Mouse (Mus musculus): Measurements from ENCODE around the gene Fermt3. TPM values are rescaled to one million over a fixed set of nuclear protein-coding genes. Genes with fewer than 3 reads are reported as not detected.
A peak's percentile ranks its signal among the peaks of the same experiment; 100 is the strongest.

Gene Fermt3
- polyA plus RNA-seq, 1 experiment from 2014 or later = 4.0 TPM

DNA sequence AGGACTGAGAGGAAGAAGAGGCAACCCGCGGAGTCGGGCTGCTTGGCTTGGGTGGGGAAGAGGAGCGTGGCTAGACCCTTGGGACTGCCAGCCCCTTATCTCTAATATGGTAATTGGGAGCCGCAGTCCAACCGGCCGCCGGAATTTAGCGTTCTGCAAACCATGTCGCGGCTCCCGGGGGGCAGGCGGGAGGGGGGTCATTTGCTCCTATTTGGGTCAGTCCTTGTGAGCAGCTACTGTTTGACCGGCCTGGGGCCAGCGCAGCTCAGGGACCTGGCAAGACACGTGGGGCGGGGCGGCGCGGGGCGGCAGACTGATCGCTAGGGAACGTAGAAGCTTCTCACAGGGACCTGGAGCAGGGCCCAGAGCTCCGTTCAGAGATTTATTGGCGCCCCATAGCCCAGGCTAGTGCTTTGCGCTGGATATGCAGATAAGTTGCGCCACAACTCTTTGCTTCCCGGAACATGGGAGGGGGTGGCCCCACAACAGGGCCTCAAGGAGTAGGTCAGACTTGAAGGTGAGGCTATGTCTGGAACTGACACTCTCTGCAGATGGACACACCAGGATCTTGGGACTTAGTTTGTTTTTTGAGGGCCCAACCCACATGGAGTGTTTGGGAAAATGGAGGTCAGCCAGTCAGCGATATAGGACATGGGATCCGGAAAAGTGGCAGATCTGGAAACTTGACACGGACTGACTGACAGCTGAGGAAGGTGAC lies 67.1 kb downstream of the Fermt3 start:
- H3K27ac ChIP-seq (ENCODE audit: low read depth, low read length) = peak overlapping the region; percentile 96
- H3K4me1 ChIP-seq (ENCODE audit: control insufficient read depth, insufficient read depth, low read depth, low read length) = peaks cover 19% of the 10 kb centered on the region
- H3K9me3 ChIP-seq (ENCODE audit: control insufficient read depth, low read length) = no peaks in the 10 kb centered on the region
- peak overlapping the region; percentile 61 for H3K4me3 ChIP-seq (ENCODE audit: low read length)
- H3K36me3 ChIP-seq (ENCODE audit: control insufficient read depth, insufficient read depth, low read length) = peaks cover 6% of the 10 kb centered on the region
- H3K9ac ChIP-seq (ENCODE audit: low read depth, low read length) = peak overlapping the region; percentile 77
- no peaks in the 10 kb centered on the region for H3K27me3 ChIP-seq (replicated peaks; ENCODE audit: control insufficient read depth, insufficient read depth, low read length)
- H3K4me2 ChIP-seq (ENCODE audit: low read length) = peak overlapping the region; percentile 98
- ATAC-seq = peak; percentile 27
- WGBS = 3% methylated on average over 31 of the region's 31 CpGs

- Histone ChIP-seq H3K4me3 (ENCODE audit: low read length) (peak overlapping the region; percentile 61), H3K9me3 (ENCODE audit: control insufficient read depth, low read length) (no peaks in the 10 kb centered on the region), H3K9ac (ENCODE audit: low read depth, low read length) (peak overlapping the region; percentile 81), H3K4me2 (ENCODE audit: low read length) (peak overlapping the region; percentile 98), H3K27me3 (replicated peaks; ENCODE audit: control insufficient read depth, insufficient read depth, low read length) (no peaks in the 10 kb centered on the region), H3K4me1 (ENCODE audit: control insufficient read depth, insufficient read depth, low read depth, low read length) (peaks cover 19% of the 10 kb centered on the region), H3K27ac (ENCODE audit: low read depth, low read length) (peak overlapping the region; percentile 96), H3K36me3 (ENCODE audit: control insufficient read depth, insufficient read depth, low read length) (peaks cover 6% of the 10 kb centered on the region)
- peak; percentile 88 for ATAC-seq
- WGBS = under 1% methylated on average over 35 of the region's 35 CpGs
These were observed 67.8 kb downstream of the Fermt3 start for GRCm38 (mm10) chr19:6951381-6951968.

DNA sequence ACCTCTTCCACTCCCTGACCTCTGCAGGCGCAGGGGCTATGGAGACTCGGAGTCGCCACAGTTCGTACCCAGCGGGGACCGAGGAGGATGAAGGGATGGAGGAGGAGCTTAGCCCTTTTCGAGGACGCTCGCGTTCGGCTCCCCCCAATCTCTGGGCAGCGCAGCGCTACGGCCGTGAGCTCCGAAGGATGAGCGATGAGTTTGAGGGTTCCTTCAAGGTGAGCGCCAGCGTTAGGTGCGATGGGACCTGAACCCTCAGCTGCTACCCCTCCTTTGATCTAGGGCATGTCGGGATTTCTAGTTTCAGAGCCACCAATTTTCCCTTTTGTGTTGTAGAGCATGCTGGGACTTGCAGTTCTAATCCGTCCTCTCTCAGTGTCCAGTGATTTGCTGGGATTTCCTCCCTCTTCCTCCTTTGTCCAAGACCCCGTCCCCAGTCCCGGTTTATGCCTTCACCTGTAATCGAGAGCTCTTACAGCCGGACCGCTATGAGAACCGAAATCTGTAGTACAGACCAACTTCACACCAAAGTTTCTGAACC lies 68.6 kb downstream of the Fermt3 start:
- peak; percentile 40 for ATAC-seq
- Histone ChIP-seq H3K27me3 (replicated peaks; ENCODE audit: control insufficient read depth, insufficient read depth, low read length) (no peaks in the 10 kb centered on the region), H3K4me2 (ENCODE audit: low read length) (peak overlapping the region; percentile 98), H3K36me3 (ENCODE audit: control insufficient read depth, insufficient read depth, low read length) (peaks cover 4% of the 10 kb centered on the region; the same call in 1 of the 2 replicates), H3K27ac (ENCODE audit: low read depth, low read length) (peak overlapping the region; percentile 96), H3K4me1 (ENCODE audit: control insufficient read depth, insufficient read depth, low read depth, low read length) (peaks cover 19% of the 10 kb centered on the region), H3K4me3 (ENCODE audit: low read length) (peak overlapping the region; percentile 61), H3K9me3 (ENCODE audit: control insufficient read depth, low read length) (no peaks in the 10 kb centered on the region), H3K9ac (ENCODE audit: low read depth, low read length) (peak overlapping the region; percentile 81)
- 0% methylated on average over 28 of the region's 28 CpGs for WGBS

DNA sequence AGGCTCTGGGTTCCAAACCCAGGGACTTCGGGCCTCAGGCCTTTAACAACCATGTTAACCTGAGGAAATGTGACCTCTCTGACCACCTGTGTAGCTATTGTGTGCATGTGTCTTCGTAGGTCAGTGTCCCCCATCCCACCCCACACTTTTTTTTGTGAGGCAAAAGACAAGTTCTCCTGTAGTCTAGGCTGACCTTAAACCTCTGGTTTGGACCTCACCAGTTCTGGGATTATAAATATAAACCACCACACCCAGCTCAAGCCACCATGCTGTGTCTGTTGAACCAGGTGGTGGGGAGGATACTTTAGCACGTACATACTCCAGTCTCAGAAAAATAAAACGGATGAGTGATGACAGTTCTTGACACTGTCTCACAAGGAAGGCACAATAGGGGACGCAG lies 69.3 kb downstream of the Fermt3 start:
- Histone ChIP-seq H3K27ac (ENCODE audit: low read depth, low read length) (peak overlapping the region; percentile 96), H3K36me3 (ENCODE audit: control insufficient read depth, insufficient read depth, low read length) (no peaks in the 10 kb centered on the region; the same call in 1 of the 2 replicates), H3K4me2 (ENCODE audit: low read length) (peak overlapping the region; percentile 98), H3K9ac (ENCODE audit: low read depth, low read length) (peak overlapping the region; percentile 81), H3K9me3 (ENCODE audit: control insufficient read depth, low read length) (no peaks in the 10 kb centered on the region), H3K4me1 (ENCODE audit: control insufficient read depth, insufficient read depth, low read depth, low read length) (peaks cover 19% of the 10 kb centered on the region), H3K4me3 (ENCODE audit: low read length) (peak overlapping the region; percentile 61), H3K27me3 (replicated peaks; ENCODE audit: control insufficient read depth, insufficient read depth, low read length) (no peaks in the 10 kb centered on the region)
- WGBS = 37% methylated on average over 5 of the region's 5 CpGs
- no peak for ATAC-seq

DNA sequence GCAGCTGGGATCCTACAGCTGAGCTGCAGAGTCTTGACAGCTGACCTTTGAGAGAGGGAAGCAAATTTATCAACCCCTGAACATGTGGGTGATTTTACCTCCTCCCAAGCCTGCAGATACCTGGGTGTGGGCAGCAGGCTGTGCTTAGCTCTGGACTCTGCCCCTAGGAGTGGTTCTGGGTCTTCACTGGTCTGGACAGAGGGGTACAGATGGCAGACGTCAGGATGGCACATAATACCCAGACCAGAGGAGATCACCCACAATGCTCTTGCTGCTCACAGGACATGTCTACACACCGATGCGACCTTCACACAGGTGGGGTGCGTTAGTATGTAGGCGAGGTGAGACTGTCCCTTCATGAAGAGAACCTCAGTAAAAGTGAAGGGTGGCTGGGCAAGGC lies 69.7 kb downstream of the Fermt3 start:
- Histone ChIP-seq H3K4me1 (ENCODE audit: control insufficient read depth, insufficient read depth, low read depth, low read length) (peaks cover 19% of the 10 kb centered on the region), H3K4me2 (ENCODE audit: low read length) (no peak overlapping the region), H3K9me3 (ENCODE audit: control insufficient read depth, low read length) (no peaks in the 10 kb centered on the region), H3K27me3 (replicated peaks; ENCODE audit: control insufficient read depth, insufficient read depth, low read length) (no peaks in the 10 kb centered on the region), H3K36me3 (ENCODE audit: control insufficient read depth, insufficient read depth, low read length) (no peaks in the 10 kb centered on the region; the same call in 1 of the 2 replicates), H3K27ac (ENCODE audit: low read depth, low read length) (no peak overlapping the region), H3K9ac (ENCODE audit: low read depth, low read length) (no peak overlapping the region), H3K4me3 (ENCODE audit: low read length) (no peak overlapping the region)
- no peak for ATAC-seq
- WGBS = 92% methylated on average over 5 of the region's 5 CpGs

Other genes starting within 250 kb of the Fermt3 start
- gene Rps6ka4, start 178.8 kb downstream of the Fermt3 start, polyA plus RNA-seq (2015; fragmentation: Nextera tagmentation; extraction: Ambion mirVana) = 17.3 and 17.4 TPM in 2 replicates
- gene Ccdc88b, start 161.3 kb downstream of the Fermt3 start, polyA plus RNA-seq (2015; fragmentation: Nextera tagmentation; extraction: Ambion mirVana) = 0.80 and 0.85 TPM in 2 replicates
- 93.9 and 101 TPM in 2 replicates for gene Trmt112, start 109.8 kb downstream of the Fermt3 start, polyA plus RNA-seq (2015; fragmentation: Nextera tagmentation; extraction: Ambion mirVana)
- 408 and 532 TPM in 2 replicates for gene Prdx5, start 109.4 kb downstream of the Fermt3 start, polyA plus RNA-seq (2015; fragmentation: Nextera tagmentation; extraction: Ambion mirVana)
- 17.7 and 17.8 TPM in 2 replicates for gene Esrra, start 97.7 kb downstream of the Fermt3 start, polyA plus RNA-seq (2015; fragmentation: Nextera tagmentation; extraction: Ambion mirVana)
- 2.9 and 3.3 TPM in 2 replicates for gene Catsperz, start 94.1 kb downstream of the Fermt3 start, polyA plus RNA-seq (2015; fragmentation: Nextera tagmentation; extraction: Ambion mirVana)
- 14.4 and 19.1 TPM in 2 replicates for gene Kcnk4, start 85.0 kb downstream of the Fermt3 start, polyA plus RNA-seq (2015; fragmentation: Nextera tagmentation; extraction: Ambion mirVana)
- gene Bad, start 77.6 kb downstream of the Fermt3 start, polyA plus RNA-seq (2015; fragmentation: Nextera tagmentation; extraction: Ambion mirVana) = 96.0 and 109 TPM in 2 replicates
- 67.1 and 77.6 TPM in 2 replicates for gene Gpr137, start 77.0 kb downstream of the Fermt3 start, polyA plus RNA-seq (2015; fragmentation: Nextera tagmentation; extraction: Ambion mirVana)
- 89.4 and 96.8 TPM in 2 replicates for gene Ppp1r14b, start 44.5 kb downstream of the Fermt3 start, polyA plus RNA-seq (2015; fragmentation: Nextera tagmentation; extraction: Ambion mirVana)
- gene Plcb3, start 43.0 kb downstream of the Fermt3 start, polyA plus RNA-seq (2015; fragmentation: Nextera tagmentation; extraction: Ambion mirVana) = 13.1 and 13.8 TPM in 2 replicates
- 159 and 192 TPM in 2 replicates for gene Fkbp2, start 39.0 kb downstream of the Fermt3 start, polyA plus RNA-seq (2015; fragmentation: Nextera tagmentation; extraction: Ambion mirVana)
- 49.6 and 71.2 TPM in 2 replicates for gene Vegfb, start 31.8 kb downstream of the Fermt3 start, polyA plus RNA-seq (2015; fragmentation: Nextera tagmentation; extraction: Ambion mirVana)
- 22.7 and 24.8 TPM in 2 replicates for gene Dnajc4, start 26.9 kb downstream of the Fermt3 start, polyA plus RNA-seq (2015; fragmentation: Nextera tagmentation; extraction: Ambion mirVana)
- 20.6 and 21.8 TPM in 2 replicates for gene Nudt22, start 23.4 kb downstream of the Fermt3 start, polyA plus RNA-seq (2015; fragmentation: Nextera tagmentation; extraction: Ambion mirVana)
- gene Trpt1, start 23.3 kb downstream of the Fermt3 start, polyA plus RNA-seq (2015; fragmentation: Nextera tagmentation; extraction: Ambion mirVana) = 22.7 and 25.3 TPM in 2 replicates
- gene Stip1, start 20.5 kb upstream of the Fermt3 start, polyA plus RNA-seq (2015; fragmentation: Nextera tagmentation; extraction: Ambion mirVana) = 214 and 236 TPM in 2 replicates
- 6.3 and 7.1 TPM in 2 replicates for gene Macrod1, start 37.3 kb upstream of the Fermt3 start, polyA plus RNA-seq (2015; fragmentation: Nextera tagmentation; extraction: Ambion mirVana)
- gene Flrt1, start 86.3 kb upstream of the Fermt3 start, polyA plus RNA-seq (2015; fragmentation: Nextera tagmentation; extraction: Ambion mirVana) = 8.8 and 11.3 TPM in 2 replicates
- 246 and 249 TPM in 2 replicates for gene Otub1, start 186.8 kb upstream of the Fermt3 start, polyA plus RNA-seq (2015; fragmentation: Nextera tagmentation; extraction: Ambion mirVana)
- 1,071 and 1,270 TPM in 2 replicates for gene Cox8a, start 198.1 kb upstream of the Fermt3 start, polyA plus RNA-seq (2015; fragmentation: Nextera tagmentation; extraction: Ambion mirVana)
- gene Naa40, start 221.7 kb upstream of the Fermt3 start, polyA plus RNA-seq (2015; fragmentation: Nextera tagmentation; extraction: Ambion mirVana) = 60.6 and 66.9 TPM in 2 replicates
- 10.5 and 18.5 TPM in 2 replicates for gene Rcor2, start 247.9 kb upstream of the Fermt3 start, polyA plus RNA-seq (2015; fragmentation: Nextera tagmentation; extraction: Ambion mirVana)